In the genomic region with DNA sequence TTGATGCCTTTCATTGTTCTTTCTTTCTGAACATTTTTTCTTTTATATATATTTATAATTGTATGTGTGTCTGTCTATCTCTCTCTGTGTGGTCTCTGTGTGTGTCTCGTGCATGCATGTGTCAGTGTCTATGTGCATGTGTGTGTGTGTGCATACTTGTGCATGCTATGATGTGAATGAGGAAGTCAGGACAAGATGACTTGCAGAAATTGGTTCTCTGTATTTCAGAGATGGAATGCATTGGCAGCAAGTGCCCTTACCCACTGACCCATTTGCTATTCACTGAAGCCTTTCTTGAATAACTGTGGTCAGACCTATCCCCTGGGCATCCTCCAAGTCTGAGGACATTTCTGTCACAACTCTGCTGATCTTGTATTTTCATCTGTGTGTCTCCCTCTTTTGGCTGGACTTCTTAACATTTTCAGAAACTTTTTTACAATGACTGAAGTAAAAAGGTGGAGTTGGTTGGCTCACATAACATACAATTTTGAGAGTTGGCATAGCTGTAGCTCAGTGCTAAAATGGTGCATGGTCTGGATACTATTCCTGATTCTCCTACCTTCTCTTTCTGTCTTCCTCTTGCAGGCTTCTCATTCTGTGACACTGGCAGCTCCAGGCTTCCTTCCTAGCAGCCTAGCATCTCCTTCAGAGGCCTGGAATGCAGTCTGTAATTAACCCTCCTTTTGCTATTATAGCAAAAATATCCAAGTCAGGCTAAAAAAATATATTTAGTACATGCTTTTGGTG, we compare ENCODE assay signal across 19 mouse cellular contexts.
DNase-seq lines count a peak whose midpoint lies in the region; ATAC-seq and TF ChIP-seq lines count a peak whose summit lies in the region.
"Had no signal": no experiment of that assay in that cellular context is flagged by ENCODE, and none has a peak within 500 bp of the region (broad histone marks: within the 10 kb centered on the region; RNA-seq: fewer than 3 reads in every experiment).

No protein-coding gene starts in this region.

- no peak overlapping the region for H3K4me3 ChIP-seq in bone marrow macrophage, adult 2 months (ENCODE audit: insufficient read depth, low read length)
- no peak overlapping the region for H3K4me3 ChIP-seq in macrophage (ENCODE audit: inconsistent target)
- no peak overlapping the region for H3K4me3 ChIP-seq in forebrain, embryonic 10.5 days
- H3K4me3 ChIP-seq: embryonic facial prominence, embryonic 10.5 days; heart, adult 2 months; heart, embryonic 15.5 days; hindbrain, embryonic 15.5 days had no signal

- H3K79me2 ChIP-seq in macrophage (ENCODE audit: inconsistent target): no peaks in the 10 kb centered on the region; the same call in 1 of the 2 replicates

- H3K4me1 ChIP-seq in bone marrow macrophage, adult 2 months (ENCODE audit: control insufficient read depth, insufficient read depth, low read length): peaks cover 37% of the 10 kb centered on the region
- H3K4me1 ChIP-seq in forebrain, embryonic 10.5 days: peaks cover 9% of the 10 kb centered on the region

- no peaks in the 10 kb centered on the region for H3K27me3 ChIP-seq in forebrain, embryonic 10.5 days (ENCODE audit: poor library complexity, severe bottlenecking)
- H3K27me3 ChIP-seq: CH12.LX; heart, embryonic 15.5 days; hindbrain, embryonic 15.5 days had no signal

- DNase-seq in frontal cortex, postnatal 25 days (ENCODE audit: low spot score in 2 of 2): no peak
- DNase-seq in left cerebral cortex, adult 11 months (ENCODE audit: low spot score): no peak
- DNase-seq in forebrain, embryonic 10.5 days (ENCODE audit: extremely low spot score, low spot score): no peak
- DNase-seq: adrenal gland, postnatal 10 days; cerebellum, adult 11-12 months; cerebellum, adult 9-10 months; cerebellum, postnatal 25 days; gastrocnemius, postnatal 10 days; heart, adult 2 months; heart, postnatal 14 days had no signal

- 13% methylated on average over 1 of the region's 1 CpGs for WGBS in macrophage (ENCODE audit: missing documents)
- 94% methylated on average over 1 of the region's 1 CpGs for WGBS in forebrain, embryonic 10.5 days

- peak overlapping the region; percentile 42 for H3K27ac ChIP-seq in bone marrow macrophage, adult 2 months (ENCODE audit: insufficient read depth, low read depth, low read length)
- H3K27ac ChIP-seq in macrophage: 0 out of 2 replicates have a peak overlapping the region, but pooled peaks have one; percentile 10
- H3K27ac ChIP-seq in forebrain, embryonic 10.5 days: no peak overlapping the region
- H3K27ac ChIP-seq: embryonic facial prominence, embryonic 10.5 days; heart, adult 2 months; heart, embryonic 15.5 days; hindbrain, embryonic 15.5 days had no signal

- no peak for TF ChIP-seq CTCF in bone marrow macrophage, adult 2 months (IDR thresholded peaks at IDR 0.05; ENCODE audit: low read depth, low read length)

- no peaks in the 10 kb centered on the region for H3K9me3 ChIP-seq in forebrain, embryonic 10.5 days
- H3K9me3 ChIP-seq: embryonic facial prominence, embryonic 10.5 days; heart, embryonic 15.5 days; hindbrain, embryonic 15.5 days had no signal

- ATAC-seq in frontal cortex, adult (ENCODE audit: low TSS enrichment): peak; percentile 72
- no peak for ATAC-seq in megakaryocyte-erythroid progenitor cell, adult 5-6 weeks (replicated peaks; ENCODE audit: low FRiP score, low TSS enrichment, poor library complexity, severe bottlenecking)
- ATAC-seq: forebrain, embryonic 14.5 days had no signal

- TF ChIP-seq POLR2A in bone marrow macrophage, adult 2 months (IDR thresholded peaks at IDR 0.05; ENCODE audit: borderline replicate concordance, low read depth, low read length): no peak

- H3K36me3 ChIP-seq in macrophage (ENCODE audit: inconsistent target): no peaks in the 10 kb centered on the region
- H3K36me3 ChIP-seq in forebrain, embryonic 10.5 days (replicated peaks): no peaks in the 10 kb centered on the region
- H3K36me3 ChIP-seq: embryonic facial prominence, embryonic 10.5 days; heart, embryonic 15.5 days; hindbrain, embryonic 15.5 days had no signal
